Mouse (Mus musculus) frontal cortex, postnatal 10 days (tissue): ENCODE measurements at regions not wholly inside any gene's neighbourhood (a gene's known extent, or its start where the extent isn't known, plus 50 kb on each side); places are given as distances from the start of the nearest gene placed in this dataset.

ENCODE experiments used
- DNase-seq, 2 experiments: peaks; one replicate each; pipeline ENCODE4 v3.0.0; 2022; ENCODE audit warnings: low spot score in 2 of 2, mixed read lengths in 1 of 2

GRCm38 (mm10) chr9:61757806-61758205 is 156.5 kb downstream of the Rplp1 start:
- DNase-seq = no peak

GRCm38 (mm10) chr9:61756801-61757342 is 157.5 kb downstream of the Rplp1 start:
- no peak for DNase-seq

DNA sequence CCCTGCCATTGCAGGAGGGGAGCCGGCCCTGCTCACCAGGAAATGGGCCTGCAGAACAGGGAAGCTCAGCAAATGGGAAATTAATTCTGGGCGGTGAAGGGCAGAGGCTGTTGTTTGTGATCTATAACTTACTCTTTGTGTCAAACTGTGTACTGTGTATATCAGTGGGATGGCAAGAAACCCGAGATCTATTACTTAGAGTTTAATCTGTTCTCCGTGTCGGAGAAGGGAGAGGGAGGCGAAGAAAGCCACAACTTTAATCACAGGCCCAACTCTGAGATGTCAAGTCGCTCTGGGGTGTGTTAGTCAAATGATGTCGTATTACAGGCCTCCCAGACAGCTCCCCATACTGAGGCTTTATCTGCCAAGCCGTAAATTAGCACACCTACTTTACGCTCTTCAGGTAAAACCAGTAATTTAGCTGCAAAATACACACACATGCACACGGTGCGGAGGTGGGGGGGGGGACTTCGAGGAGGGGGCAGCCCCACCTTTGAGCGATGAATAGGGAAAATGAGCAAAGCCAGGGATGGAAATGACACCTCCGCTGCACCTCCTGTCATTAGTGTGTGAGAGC is 158.0 kb downstream of the Rplp1 start:
- DNase-seq = no peak

- DNase-seq = no peak
Observed at GRCm38 (mm10) chr9:61755311-61755710, 159.0 kb downstream of the Rplp1 start.

GRCm38 (mm10) chr9:61753795-61754194 is 160.5 kb downstream of the Rplp1 start:
- peak; percentile 48 to 82 for DNase-seq

- no peak for DNase-seq
Observed at GRCm38 (mm10) chr9:61749201-61749600, 165.1 kb downstream of the Rplp1 start.

- DNase-seq = no peak
Observed at GRCm38 (mm10) chr9:61748416-61748815, 165.9 kb downstream of the Rplp1 start.

DNA sequence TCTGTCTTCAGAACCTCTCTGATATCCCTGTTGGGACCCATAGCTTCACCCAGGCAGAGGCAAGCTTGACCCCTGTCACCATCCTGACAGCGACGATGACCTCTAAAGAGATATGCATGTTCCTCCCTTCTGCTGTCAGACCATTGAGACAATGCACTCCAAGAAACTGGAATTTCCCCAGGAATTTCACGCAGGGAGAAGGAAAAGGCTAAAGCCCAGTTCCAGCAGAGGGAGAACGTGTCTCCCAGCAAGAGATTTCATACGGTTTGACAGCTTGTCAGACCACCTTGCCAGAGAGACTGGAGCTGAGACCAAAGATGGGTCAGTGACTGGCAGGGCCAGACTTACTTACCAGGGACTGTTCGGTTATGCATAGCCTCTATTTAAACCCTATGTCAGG is 167.9 kb downstream of the Rplp1 start:
- DNase-seq = no peak

DNA sequence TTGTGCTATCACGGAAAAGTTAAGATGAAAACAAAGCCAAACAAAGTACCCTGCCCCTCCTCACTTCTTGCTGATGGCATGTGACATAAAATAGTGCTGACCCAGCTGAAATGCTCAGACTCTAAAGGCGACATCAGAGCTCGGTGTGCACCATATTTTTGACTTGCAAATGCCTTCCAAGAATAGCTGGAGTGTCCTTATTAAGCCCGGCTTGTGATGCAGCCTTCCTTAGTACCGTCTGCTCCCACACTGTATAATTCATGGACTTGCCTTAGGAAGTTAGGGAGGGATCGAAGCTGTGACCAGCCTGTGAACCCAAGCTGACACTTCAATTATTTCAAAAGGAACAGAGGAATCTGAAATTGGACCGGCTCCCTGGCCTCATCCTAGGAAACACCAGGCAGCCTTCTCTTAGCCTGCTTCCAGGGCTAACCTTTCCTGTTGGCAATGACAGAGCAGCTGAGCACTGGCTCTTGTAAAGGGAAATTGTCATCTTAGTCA is 169.0 kb downstream of the Rplp1 start:
- peak in 1 of 2 experiments; percentile 37 for DNase-seq

DNA sequence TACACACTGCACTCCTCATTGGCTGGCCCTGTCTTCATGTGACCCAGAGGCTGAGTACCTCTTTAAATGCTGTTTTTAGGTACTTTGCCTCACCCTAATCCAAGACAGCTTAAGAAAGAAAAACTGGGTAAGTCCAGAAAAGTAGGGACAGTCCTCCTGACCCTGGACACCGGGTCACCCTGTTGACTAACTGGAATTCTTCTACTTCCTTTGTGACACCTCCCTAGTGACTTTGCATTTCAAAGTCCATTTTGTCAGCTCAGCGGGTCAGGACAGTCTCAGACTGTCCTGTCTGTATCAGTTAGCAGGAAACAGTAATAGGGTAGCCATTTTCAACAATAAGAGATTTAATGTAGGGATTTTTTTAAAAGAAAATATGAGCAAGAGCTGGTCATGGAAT is 180.8 kb downstream of the Rplp1 start:
- no peak for DNase-seq

GRCm38 (mm10) chr9:61732747-61733146 is 181.6 kb downstream of the Rplp1 start:
- DNase-seq = no peak

GRCm38 (mm10) chr9:61728115-61728514 is 186.2 kb downstream of the Rplp1 start:
- DNase-seq = no peak

DNA sequence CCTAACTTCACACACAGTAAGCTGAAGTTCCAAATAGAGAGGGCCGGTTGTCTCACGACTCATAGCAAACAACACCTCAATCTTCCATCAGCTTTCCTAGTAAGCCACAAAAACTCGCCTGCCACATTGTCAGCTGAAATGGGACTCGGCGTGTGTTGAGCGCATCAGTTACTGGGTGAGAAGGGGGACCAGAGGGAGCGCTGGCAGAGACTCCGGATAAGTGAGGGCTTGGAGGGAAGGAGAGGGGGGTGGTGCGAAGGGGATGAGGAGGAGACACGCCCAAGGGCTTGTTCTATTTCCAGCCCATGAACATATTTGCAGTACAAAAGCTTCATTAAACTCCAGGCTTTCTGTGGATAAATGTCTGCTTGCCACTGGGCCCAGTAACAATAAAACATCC is 186.7 kb downstream of the Rplp1 start:
- DNase-seq = no peak

DNA sequence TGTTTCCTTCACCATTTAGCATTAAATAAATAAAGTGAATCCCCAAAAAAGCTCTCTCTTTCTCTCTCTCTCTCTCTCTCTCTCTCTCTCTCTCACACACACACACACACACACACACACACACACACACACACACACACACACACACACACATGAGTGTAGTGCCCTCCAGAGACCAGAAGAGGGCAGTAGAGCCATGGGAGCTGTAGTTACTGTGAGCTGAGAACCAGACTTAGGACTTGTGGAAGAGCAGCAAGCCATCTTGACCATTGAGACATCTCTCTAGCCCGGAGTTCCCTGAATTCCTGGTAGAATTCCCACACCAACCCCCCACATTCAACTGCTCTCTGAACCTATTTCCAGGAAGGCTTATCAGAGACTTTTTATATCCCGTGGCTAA is 190.3 kb downstream of the Rplp1 start:
- DNase-seq = no peak

- DNase-seq = no peak
Observed at GRCm38 (mm10) chr9:61723021-61723581, 191.2 kb downstream of the Rplp1 start.

DNA sequence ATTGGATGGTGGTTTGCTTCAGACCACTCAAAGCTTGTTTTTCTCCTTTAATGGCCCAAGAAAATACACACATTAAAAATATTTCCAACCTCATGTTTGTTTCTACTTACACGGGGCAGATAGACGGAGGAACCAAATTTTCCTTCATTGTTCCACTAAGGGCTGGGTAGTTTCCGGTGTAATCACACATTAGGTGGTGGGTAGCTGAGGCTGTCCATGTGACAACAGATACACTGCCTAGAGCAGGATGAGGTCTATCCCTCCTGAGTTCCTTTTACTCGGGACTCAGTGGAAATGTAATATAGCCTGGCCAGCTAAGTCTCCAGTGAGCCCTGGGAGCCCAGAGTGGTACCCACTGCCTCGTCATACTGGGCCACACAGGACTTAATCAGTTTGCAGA is 192.5 kb downstream of the Rplp1 start:
- DNase-seq = no peak

GRCm38 (mm10) chr9:61721071-61721470 is 193.3 kb downstream of the Rplp1 start:
- DNase-seq = no peak

- DNase-seq = no peak
Observed at GRCm38 (mm10) chr9:61720206-61720605, 194.1 kb downstream of the Rplp1 start.

DNA sequence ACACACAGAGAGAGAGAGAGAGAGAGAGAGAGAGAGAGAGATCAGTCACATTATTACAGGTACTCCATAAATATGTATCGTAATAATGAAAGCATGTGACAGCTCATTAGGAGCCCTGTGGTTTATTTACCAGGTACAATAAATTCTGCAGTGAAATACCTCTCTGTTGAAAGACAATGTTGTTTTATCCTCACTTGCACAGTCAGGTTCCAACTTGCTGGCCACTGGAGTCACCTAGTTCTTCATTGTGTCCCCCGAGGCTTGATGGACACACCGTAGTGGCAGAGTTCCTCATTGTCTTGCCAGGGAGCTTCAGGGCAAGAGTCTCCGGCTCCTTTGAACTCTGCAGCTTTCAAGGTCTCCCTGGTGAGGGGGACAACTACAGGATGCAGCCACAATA is 197.6 kb downstream of the Rplp1 start:
- no peak for DNase-seq

DNA sequence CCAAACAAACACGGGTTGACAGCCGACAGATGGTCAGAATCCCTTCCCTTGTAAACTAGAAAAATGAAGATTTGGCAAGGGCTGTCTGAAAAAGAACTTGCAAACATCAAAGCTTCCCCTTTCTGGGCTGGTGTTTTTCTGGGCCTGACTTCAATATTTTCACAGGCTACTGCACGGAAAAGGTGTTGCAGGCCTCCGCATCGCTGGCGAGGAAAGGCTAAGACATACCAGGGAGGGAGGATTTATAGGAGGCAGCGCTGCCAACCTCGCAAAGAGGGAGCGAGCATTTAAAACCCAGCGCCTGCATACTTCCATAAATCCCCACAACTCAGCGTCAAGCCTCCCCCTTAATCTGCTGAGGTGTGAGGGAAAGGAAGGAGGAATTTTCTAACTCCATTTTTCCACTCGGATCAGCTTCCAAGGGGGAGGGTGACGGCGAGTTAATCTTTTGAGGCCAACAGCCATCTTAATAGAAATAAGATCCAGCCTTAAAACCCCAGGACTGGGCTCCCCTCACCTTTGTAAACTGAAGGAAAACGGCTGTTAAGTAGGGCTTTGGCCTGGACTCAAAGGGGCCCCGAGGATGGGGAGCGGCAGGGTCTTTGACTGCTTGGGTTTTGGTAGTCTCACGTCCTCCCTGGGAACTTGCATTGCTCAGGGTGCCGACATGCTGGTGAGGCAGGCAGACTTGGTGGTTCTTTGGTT is 199.9 kb downstream of the Rplp1 start:
- DNase-seq = no peak

DNA sequence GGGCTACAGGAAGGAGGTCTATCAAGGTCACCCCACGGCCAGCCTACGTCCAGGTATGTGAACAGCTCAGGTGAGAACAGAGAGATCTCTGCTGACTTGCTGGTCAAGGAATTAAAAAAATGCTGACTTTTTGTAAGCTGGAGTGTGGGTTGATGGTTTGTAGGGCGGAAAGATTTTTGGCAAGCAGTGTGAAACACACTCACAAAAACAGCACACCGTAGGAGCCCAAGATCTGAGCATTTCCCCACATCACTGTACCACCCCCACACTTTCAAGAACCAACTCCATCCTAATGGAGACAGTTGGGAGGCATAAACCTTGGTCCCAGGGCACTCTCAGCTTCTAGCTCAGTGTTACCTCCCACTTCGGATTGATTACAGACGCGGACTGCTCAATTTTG is 200.5 kb downstream of the Rplp1 start:
- no peak for DNase-seq

DNA sequence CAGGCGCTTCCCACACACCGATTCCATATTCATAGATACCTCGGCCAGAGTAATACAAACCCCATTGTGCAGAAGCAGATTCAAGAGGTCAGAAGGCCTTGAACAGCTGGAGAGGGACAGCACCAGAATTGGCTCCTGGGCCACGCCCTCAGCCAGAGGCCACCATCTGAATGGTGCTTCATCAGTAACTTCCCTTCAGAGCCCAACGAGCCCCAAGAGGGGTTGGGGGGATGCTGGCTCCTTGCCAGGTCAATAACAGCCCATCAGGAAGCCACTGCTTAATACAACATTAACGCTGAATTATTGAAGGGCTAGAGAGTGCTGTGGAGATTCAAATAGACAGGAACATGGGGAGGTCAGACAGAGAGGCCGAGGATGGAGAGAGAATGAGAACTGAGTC is 203.0 kb downstream of the Rplp1 start:
- DNase-seq = no peak

GRCm38 (mm10) chr9:61707875-61708274 is 206.5 kb downstream of the Rplp1 start:
- no peak for DNase-seq
